Mouse (Mus musculus) kidney, adult 8-10 months (tissue): Measurements from ENCODE around the gene Alx3.

Source experiments
- DNase-seq, 2 experiments: peaks; one replicate each; pipeline ENCODE4 v3.0.0; 2022

Gene Alx3

GRCm38 (mm10) chr3:107583893-107584292 lies 10.9 kb upstream of the Alx3 start:
- no peak for DNase-seq

DNA sequence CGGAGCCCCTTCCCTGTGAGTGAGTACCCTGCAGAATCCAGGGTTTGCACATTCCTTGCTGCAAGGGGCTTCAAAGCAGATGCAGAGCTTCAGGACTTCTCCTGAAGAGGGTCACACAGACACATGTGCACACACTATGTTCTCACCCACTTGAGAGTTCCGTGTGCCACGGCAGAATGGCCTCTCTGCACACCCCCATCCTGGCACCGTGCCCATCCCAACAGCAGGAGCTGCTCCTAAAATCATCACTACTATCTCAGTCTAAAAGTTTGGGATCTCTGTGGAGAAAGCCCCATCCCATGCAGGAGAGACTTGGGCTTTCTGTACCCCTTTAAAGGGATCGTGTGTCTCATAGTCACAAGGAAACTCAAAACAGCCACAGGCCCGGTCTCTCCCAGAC lies 8.3 kb upstream of the Alx3 start:
- no peak for DNase-seq

GRCm38 (mm10) chr3:107591612-107592011 lies 3.2 kb upstream of the Alx3 start:
- DNase-seq: no peak

DNA sequence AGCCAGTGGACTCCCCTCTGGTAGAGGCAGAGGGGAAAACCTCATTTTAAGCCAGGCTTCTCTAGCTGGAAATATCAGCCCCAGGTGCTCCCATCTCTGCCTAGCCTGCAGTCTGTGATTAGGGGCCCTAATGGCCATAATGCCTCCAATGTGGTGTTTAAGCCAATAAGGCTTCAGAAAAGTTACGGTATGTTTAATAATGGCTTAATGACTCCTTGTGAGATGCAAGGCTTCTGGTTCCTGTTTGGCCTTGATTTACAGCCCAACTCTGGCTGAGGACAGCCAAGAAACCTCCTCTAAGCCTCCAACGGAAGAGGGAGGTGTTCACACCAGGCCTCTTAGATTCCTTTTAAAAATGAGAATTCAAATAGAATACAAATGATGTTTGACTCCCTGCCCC lies 1.2 kb upstream of the Alx3 start:
- DNase-seq: no peak

GRCm38 (mm10) chr3:107595264-107595937 lies 570 bp downstream of the Alx3 start:
- no peak for DNase-seq

DNA sequence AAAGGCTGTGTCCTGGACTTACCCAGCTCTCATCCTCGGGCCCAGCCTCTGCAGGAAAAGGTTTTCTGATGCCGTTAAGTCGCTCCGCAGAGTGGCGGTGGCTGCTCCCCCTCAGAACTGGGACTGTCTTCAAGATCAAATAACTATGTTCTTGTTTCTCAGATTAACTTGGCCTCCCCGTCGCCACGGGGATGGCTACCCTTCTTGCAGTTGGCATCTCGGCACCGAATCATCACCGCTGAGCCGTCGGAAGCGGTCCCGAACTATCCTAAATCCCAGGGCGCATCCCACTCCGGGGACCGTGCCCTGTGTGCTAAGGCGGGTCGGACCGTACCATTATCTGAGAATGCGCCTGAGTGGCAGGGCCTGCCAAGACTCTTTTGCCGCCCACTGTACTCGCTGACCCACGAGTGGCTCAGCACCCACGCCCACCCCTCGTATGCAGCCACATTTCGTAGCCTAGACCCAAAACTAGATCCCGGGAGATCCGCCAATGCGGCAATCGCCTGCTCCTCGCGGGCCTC lies 1.2 kb downstream of the Alx3 start:
- no peak for DNase-seq

DNA sequence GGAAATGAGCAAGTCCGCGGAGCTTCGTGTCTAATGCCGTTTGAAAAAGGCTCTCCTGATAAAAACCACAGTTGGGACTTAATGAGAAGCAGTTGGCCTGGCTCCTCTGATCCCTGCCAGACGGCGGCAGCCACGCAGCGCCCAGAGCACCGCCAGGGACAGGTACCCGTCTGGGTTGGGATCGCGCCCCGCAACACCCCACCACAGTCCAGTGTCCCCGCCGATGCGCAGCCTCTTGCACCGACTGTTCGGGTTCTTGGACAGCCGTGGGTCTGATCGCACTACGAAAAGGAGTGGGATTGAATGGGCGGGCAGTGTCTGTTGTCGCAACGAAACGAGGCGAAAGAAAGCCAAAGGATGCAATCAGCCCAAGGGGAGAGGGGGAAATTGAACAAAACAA lies 1.7 kb downstream of the Alx3 start:
- DNase-seq: peak in 1 of 2 experiments; percentile 23

DNA sequence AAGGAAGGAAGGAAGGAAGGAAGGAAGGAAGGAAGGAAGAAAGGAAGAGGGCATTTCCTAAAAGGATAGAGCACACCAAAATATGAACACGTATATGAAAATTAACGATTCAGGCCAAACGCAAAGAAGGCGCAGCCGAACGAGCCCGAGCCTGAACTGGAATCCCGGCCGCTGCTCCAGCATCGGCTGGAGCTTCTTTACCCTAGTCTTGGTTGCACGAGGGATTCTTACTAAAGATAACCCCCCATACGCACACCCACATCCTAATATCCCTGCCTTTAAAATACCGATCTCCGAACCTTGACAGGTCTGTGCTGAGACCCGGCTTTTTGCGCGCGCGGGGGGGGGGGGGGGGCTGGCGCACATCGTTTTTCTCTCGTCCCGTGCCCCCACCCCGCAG lies 2.3 kb downstream of the Alx3 start:
- no peak for DNase-seq

GRCm38 (mm10) chr3:107597586-107598389 lies 3.0 kb downstream of the Alx3 start:
- no peak for DNase-seq

GRCm38 (mm10) chr3:107600127-107600526 lies 5.3 kb downstream of the Alx3 start:
- DNase-seq: no peak

DNA sequence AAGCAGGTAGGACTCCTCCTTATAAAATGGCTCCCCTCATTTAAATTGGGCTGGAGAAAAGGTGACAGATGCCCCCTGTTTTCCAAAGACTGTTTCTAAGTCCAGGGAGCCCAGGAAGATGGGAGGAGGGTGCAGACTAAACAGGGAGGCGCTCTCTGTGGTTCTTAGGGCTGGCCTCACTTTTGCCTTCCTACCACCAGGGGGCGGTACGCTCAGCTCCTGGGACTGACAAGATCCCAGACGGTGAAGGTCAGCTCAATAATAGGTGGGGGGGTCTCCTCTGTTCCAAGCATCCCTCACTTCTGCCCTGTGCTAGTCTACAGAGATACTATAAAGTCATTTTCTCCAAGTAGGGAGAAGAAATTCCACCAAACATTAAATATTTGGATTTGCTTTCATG lies 10.5 kb downstream of the Alx3 start:
- DNase-seq: peak; percentile 24 to 58

DNA sequence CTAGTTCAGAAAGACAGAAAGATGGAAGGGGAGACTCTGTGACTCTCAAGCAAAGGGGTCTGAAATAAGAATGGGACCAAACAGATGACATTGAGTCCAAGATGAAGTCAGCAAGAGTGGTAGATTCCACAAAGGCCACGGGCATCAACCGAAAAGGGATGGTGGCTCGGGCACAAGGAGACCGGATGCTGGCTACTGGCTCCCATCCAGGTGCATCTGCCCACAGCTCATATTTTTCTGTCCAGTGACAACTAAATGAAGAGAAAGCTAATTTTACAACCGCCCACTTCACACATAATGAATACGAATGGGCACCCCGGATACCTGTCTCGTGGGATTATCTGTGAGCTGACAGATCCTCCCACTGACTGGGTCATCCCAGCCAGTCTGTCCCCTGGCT lies 12.4 kb downstream of the Alx3 start:
- no peak for DNase-seq

GRCm38 (mm10) chr3:107608808-107609207 lies 14.0 kb downstream of the Alx3 start:
- DNase-seq: no peak

DNA sequence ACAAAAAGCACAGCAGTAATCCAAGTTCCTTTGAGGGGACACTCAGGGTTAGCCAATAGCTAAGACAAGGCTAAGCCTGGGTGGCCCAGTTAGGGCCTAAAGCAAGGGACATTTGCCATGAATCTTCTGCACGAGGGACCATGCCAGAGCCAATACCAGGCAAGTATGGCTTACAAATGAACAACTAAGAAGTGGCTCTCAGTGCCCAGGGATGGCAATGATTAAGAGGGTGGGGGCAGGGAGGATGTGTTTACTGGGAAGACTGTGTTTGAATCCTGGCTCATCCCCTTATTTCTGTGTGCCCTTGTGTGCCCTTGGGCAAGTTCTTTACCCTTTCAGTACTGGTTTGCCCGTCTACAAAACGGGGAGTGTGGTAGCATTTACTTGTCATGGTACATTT lies 14.5 kb downstream of the Alx3 start:
- DNase-seq: peak; percentile 69 to 75

DNA sequence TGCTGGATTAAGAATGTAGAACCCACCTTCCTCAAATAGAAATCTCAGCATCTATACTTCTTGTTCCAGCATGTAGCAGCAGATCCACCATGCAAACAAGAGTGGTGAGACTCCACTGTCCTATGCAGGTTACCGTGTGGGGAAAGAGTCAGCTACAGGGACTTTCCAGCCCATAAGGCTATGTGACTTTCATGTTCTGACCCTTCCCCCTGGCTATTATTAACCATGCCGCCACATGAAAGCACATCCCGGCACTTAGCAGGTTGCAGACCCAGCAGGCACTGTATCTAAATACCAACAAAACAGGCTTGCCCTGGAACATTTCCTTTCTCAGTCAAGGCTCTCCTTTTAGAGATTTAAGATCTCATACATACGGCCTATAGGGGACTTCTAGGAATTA lies 16.6 kb downstream of the Alx3 start:
- DNase-seq: no peak

- peak; percentile 80 to 86 for DNase-seq
These were observed 18.2 kb downstream of the Alx3 start for GRCm38 (mm10) chr3:107612902-107613525.

DNA sequence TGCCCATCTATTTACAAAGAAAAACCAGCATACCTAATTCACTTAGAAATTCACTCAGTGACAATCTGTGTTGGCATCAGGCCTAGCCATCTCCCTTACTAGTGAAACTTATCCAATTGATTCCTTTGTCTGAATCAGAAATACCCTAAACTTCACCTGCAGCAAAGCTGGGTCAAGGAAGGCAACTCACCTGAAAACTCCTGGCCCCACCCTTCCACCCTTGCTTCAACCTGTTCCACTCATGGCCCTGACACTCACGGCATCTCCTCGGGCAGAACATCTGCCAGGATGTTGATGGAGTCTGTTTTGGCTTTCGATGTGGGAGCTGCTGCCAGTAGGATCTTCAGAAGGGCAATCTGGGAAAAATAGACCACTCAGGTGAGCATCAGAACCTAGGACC lies 23.0 kb downstream of the Alx3 start:
- no peak for DNase-seq

GRCm38 (mm10) chr3:107619911-107620310 lies 25.1 kb downstream of the Alx3 start:
- DNase-seq: no peak

DNA sequence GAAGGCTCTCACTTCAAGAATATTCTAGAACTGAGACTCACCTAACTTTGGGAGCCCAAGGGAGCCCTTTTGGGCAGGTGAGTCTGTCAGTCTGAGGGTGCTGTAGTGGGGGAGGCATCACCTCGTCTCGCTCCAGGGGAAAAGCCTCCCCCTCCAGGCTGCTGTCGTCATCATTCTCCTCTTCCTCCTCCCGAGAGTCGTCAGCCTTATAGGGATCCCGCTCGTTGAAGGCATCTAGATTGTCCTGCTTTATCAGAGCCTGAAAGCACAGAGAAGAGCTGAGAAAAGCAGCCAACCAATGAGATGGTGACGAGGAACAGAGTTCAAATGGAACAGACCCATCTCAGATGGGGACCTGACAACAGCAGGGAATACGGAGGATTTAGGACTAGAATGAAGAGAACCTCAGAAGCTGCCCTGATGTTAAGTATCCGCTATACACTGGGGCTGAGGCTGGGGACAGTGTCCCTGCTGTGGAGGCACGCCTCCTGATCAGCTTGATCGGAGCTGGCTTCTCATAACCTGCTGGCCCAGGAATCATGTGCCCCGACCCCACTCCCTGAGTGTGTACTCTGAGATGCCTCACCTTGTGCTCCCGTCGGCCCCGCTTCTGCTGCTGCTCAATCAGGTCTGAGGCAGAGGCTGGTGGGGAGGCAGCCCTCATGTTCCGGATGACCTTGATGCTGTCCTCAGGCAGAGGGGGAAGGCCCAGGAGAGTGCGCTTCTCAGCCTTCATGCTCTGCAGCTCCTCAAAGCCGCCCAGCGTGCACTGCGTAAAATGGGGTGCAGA lies 26.6 kb downstream of the Alx3 start:
- DNase-seq: no peak

DNA sequence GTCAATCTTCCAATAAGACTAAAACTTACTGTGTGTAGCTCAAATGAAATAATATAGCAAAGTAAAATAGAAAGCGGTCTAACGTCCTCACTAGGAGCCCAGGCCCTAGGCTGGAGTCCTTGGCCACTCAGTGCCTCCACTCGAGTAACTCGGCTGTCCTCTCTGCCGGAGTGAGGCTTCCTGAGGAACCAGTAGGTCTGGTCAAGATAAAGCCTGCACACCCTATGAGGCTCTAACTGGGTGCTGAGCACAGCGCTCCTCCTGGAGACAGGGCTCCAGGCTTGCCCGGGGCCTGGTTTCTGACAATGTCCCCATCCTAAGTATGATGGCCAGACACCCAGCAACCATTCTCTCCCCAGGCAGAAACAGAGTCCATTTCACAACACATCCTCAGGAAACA lies 27.7 kb downstream of the Alx3 start:
- DNase-seq: no peak

GRCm38 (mm10) chr3:107624424-107624823 lies 29.6 kb downstream of the Alx3 start:
- DNase-seq: no peak

DNA sequence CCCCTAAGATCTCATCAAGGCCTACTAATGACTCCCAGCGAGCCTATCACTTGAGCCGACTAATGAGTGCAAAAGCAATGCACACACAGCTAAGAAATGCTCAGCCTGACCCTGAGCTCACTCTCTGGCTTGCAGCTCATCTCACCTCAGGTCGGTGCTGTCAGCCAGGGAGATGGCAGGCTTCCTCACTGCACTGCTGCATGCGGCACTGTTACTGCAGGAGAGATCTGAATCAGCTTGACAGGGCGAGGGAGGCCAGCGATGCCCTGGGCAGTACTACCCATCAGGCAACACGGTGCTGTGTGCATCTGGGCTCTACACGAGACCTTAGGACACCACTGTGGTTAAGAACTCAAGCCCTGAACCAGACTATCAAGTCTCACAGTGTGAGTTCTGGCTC lies 30.7 kb downstream of the Alx3 start:
- DNase-seq: no peak

- no peak for DNase-seq
These were observed 31.9 kb downstream of the Alx3 start for GRCm38 (mm10) chr3:107626751-107627150.
